Mouse (Mus musculus): ENCODE measurements at regions not wholly inside any gene's neighbourhood (a gene's known extent, or its start where the extent isn't known, plus 50 kb on each side); places are given as distances from the start of the nearest gene placed in this dataset.

GRCm38 (mm10) chr8:113263296-113263695 lies 372.1 kb upstream of the Mon1b start:
- TF ChIP-seq CTCF (IDR thresholded peaks at IDR 0.05; ENCODE audit: low read depth): no peak
- no peak for TF ChIP-seq EP300 (IDR thresholded peaks at IDR 0.05; ENCODE audit: low read depth)

Data from liver, postnatal 0 days (tissue).